Mouse (Mus musculus): ENCODE data around the gene Fbxl19. TPM values are rescaled to one million over a fixed set of nuclear protein-coding genes. Genes with fewer than 3 reads are reported as not detected.

Fbxl19 gene
- polyA plus RNA-seq, 1 experiment from 2014 or later = 1.1 TPM

DNA sequence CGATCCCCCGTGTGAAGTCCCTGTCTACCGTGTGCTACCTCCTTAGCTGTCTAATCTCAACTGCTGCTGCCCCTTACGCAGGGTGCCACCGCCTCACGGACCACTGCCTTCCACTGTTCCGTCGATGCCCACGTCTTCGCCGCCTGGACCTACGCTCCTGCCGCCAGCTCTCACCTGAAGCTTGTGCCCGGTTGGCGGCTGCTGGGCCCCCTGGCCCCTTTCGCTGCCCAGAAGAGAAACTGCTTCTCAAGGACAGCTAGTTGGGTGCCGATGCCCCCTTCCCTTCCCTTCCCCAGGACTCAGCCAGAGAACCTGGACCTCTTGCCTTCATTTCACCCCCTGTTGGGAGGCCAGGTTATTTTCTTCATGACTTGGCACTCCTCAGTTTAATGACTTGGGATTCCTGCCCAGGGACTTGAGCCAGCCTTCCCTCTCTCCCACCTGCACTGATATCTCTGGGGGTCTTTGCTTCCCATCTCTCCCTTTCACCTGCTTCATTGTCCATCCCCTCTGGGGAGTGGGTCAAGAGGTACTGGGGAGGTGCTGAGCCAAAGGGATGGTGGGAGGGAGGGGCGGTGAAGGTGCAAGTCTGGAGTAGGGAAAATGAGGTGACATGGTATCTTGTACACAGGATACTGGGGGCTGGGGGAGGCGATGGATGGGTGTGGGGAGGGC is 23.5 kb downstream of the Fbxl19 start:
- no peak overlapping the region for H3K27ac ChIP-seq (replicated peaks)
- DNase-seq (ENCODE audit: low spot score) (no peak), ATAC-seq (ENCODE audit: low FRiP score, low TSS enrichment) (no peak)
- no peaks in the 10 kb centered on the region for H3K27me3 ChIP-seq (ENCODE audit: control insufficient read depth, insufficient read depth, low read length)
- no peak overlapping the region for H3K9ac ChIP-seq (ENCODE audit: low read length)
- no peak for TF ChIP-seq EP300 (optimal IDR thresholded peaks at IDR 0.05)
- TF ChIP-seq CTCF (IDR thresholded peaks at IDR 0.05; ENCODE audit: low read depth) = no peak
- H3K4me2 ChIP-seq (replicated peaks; ENCODE audit: low read depth) = no peak overlapping the region
- no peak overlapping the region for H3K4me3 ChIP-seq (ENCODE audit: low read depth, low read length)
- 92% methylated on average over 19 of the region's 19 CpGs for WGBS
- H3K36me3 ChIP-seq (ENCODE audit: control insufficient read depth, insufficient read depth, low read length) = 0 out of 2 replicates have a peak, but pooled peaks cover 12% of the 10 kb centered on the region
- H3K4me1 ChIP-seq (replicated peaks; ENCODE audit: control insufficient read depth, insufficient read depth) = peaks cover 4% of the 10 kb centered on the region; the same call in 1 of the 2 replicates
- H3K9me3 ChIP-seq (ENCODE audit: control insufficient read depth, low read length) = no peaks in the 10 kb centered on the region

DNA sequence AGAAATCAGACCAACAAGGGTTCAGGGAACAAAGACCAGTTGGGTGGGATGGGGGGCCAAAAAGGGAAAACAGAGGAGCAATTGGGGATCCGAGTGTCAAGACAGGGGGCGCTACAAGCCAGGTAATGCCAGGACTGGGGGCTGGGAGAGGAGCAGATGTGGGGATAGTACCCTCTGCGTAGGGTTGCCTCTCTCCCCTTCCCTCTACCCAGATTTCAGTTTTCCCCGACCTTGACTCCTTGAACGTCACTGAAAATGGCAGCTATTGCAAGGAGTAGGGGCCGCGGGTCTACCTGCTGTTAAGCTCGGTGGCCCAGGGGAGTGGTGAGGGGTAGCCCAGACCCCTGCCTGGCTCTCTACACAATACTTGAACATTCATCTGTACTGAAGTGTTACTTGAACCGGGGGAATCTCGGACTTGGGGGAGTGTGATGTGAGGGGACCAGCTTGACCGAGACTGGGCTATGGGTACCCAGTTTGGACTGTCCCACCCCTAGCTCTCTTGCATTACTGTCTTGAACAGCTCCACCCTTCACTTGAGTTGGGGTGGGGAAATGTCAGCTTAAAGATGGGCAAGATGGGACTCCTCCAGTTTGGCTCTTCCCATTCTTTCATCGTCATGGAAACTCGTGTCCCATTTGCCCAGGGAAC is 24.1 kb downstream of the Fbxl19 start:
- no peak overlapping the region for H3K4me3 ChIP-seq (ENCODE audit: low read depth, low read length)
- H3K27me3 ChIP-seq (ENCODE audit: control insufficient read depth, insufficient read depth, low read length) = no peaks in the 10 kb centered on the region
- peak; percentile 28 for DNase-seq (ENCODE audit: low spot score)
- peak; percentile 56 for TF ChIP-seq CTCF (IDR thresholded peaks at IDR 0.05; ENCODE audit: low read depth)
- TF ChIP-seq EP300 (optimal IDR thresholded peaks at IDR 0.05) = no peak
- H3K27ac ChIP-seq (replicated peaks) = peak overlapping the region; percentile 49
- 0 out of 2 replicates have a peak, but pooled peaks cover 8% of the 10 kb centered on the region for H3K36me3 ChIP-seq (ENCODE audit: control insufficient read depth, insufficient read depth, low read length)
- 49% methylated on average over 13 of the region's 13 CpGs for WGBS
- H3K9me3 ChIP-seq (ENCODE audit: control insufficient read depth, low read length) = no peaks in the 10 kb centered on the region
- no peak overlapping the region for H3K4me2 ChIP-seq (replicated peaks; ENCODE audit: low read depth)
- no peak; the same call in 1 of the 2 replicates for ATAC-seq (ENCODE audit: low FRiP score, low TSS enrichment)
- peaks cover 4% of the 10 kb centered on the region; the same call in 1 of the 2 replicates for H3K4me1 ChIP-seq (replicated peaks; ENCODE audit: control insufficient read depth, insufficient read depth)
- H3K9ac ChIP-seq (ENCODE audit: low read length) = no peak overlapping the region

DNA sequence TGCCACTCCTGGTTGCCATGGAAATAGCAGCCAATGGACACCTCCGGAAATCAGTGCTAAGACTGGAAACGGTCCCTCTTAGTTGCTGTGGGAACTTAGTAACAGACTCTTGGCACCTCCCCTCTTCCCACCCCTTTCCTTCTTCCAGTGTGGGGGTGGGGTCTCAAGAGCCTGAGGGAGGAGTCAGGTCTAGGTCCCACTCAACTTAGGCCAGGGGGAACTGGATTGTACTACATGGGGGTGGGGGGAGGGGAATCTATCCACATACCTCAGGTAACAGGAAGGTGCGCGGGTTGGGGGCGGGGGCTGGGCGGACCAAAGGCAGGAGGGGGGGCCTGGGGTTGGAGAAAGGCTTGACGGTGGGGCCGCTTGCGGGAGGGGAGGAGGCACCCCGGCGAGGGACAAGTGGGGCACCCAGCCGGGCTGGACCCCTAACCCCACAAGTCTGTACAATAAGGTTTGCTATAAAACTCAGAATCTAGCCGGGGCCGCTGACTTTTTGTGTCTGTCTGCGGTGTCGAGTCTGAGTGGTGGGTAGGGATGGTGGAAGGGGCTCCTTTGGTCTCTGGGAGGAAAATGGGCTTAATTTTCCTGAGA is 24.8 kb downstream of the Fbxl19 start:
- Histone ChIP-seq H3K9me3 (ENCODE audit: control insufficient read depth, low read length) (no peaks in the 10 kb centered on the region), H3K4me2 (replicated peaks; ENCODE audit: low read depth) (peak overlapping the region; percentile 86), H3K4me1 (replicated peaks; ENCODE audit: control insufficient read depth, insufficient read depth) (peaks cover 4% of the 10 kb centered on the region; the same call in 1 of the 2 replicates), H3K36me3 (ENCODE audit: control insufficient read depth, insufficient read depth, low read length) (peaks cover 5% of the 10 kb centered on the region; the same call in 1 of the 2 replicates), H3K9ac (ENCODE audit: low read length) (peak overlapping the region; percentile 95), H3K27ac (replicated peaks) (peak overlapping the region; percentile 91), H3K4me3 (ENCODE audit: low read depth, low read length) (peak overlapping the region; percentile 74), H3K27me3 (ENCODE audit: control insufficient read depth, insufficient read depth, low read length) (no peaks in the 10 kb centered on the region)
- TF ChIP-seq EP300 (optimal IDR thresholded peaks at IDR 0.05) (no peak), CTCF (IDR thresholded peaks at IDR 0.05; ENCODE audit: low read depth) (no peak)
- ATAC-seq (ENCODE audit: low FRiP score, low TSS enrichment) (peak; percentile 89), DNase-seq (ENCODE audit: low spot score) (peak; percentile 90)
- 1% methylated on average over 16 of the region's 16 CpGs for WGBS

DNA sequence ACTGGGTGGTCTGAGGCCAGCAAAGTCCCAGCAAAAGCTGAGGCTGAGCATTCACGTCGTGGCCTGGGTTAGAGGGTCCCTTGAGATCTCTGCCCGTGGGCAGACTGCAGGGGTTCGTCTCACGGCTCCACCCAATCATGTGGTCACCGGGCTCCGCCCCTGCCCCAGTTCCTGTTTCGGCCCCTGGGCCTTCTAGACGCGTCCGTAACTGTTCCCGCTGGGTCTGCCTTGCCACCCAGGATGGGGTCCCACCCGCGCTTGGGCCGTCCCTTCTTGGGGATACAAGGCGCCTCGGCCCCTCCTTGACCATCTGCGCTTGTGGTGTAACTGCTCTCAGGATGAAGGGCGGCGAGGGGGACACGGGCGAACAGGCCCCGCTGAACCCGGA is 25.3 kb downstream of the Fbxl19 start, which contains the start of gene Orai3:
Orai3 (plus strand) TSS at position 165 of the 388 bp plus-strand sequence.
- Histone ChIP-seq H3K4me2 (replicated peaks; ENCODE audit: low read depth) (peak within 1 kb of the TSS; percentile 86), H3K27ac (replicated peaks) (peak within 1 kb of the TSS; percentile 91), H3K36me3 (ENCODE audit: control insufficient read depth, insufficient read depth, low read length) (peaks cover 3% of the 10 kb centered on the region; the same call in 1 of the 2 replicates), H3K9ac (ENCODE audit: low read length) (peak within 1 kb of the TSS; percentile 95), H3K4me3 (ENCODE audit: low read depth, low read length) (peak within 1 kb of the TSS; percentile 74), H3K9me3 (ENCODE audit: control insufficient read depth, low read length) (no peaks in the 10 kb centered on the region), H3K4me1 (replicated peaks; ENCODE audit: control insufficient read depth, insufficient read depth) (peaks cover 4% of the 10 kb centered on the region; the same call in 1 of the 2 replicates), H3K27me3 (ENCODE audit: control insufficient read depth, insufficient read depth, low read length) (no peaks in the 10 kb centered on the region)
- DNase-seq (ENCODE audit: low spot score) = peak; percentile 90
- WGBS = 1% methylated on average over 24 of the region's 24 CpGs
- no peak for TF ChIP-seq EP300 (optimal IDR thresholded peaks at IDR 0.05)
- no peak for TF ChIP-seq CTCF (IDR thresholded peaks at IDR 0.05; ENCODE audit: low read depth)
- peak; percentile 75 for ATAC-seq (ENCODE audit: low FRiP score, low TSS enrichment)

DNA sequence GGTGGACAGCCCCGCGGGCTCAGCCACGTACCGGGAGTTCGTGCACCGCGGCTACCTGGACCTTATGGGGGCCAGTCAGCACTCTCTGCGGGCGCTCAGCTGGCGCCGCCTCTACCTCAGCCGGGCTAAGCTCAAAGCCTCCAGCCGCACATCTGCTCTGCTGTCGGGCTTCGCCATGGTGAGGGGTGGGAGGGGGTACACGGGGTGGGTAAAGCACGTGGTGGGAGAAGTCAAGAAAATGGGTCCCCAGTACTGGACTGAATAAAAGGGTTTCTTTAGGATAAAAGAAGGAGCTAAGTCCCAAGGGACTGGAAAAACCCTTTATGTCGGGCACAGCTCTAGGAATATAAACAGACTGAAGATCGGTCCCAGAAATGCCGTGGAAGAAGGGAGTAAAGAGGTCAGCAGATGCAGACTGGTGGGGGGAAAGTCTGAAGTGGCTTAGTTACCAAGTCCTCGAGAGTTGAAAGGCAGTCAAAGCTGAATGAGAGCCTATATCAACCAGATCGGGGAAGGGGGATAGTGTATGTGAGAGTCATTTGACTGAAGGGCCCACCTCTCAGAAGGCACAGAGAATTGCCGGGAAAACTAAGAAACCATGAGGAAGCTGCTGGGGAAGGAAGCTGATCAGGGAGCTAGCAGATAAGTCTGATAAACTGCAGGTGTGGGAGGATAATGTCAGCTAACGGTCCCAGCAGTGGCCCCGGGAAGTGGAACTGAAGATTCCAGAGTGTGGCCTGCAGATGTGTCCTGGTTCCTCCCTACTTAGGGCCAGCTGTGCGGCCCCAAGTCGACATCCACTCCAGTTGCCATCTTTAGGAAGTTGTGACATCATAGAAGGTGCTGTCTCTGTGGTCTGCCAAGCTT is 25.9 kb downstream of the Fbxl19 start:
- H3K36me3 ChIP-seq (ENCODE audit: control insufficient read depth, insufficient read depth, low read length) = peaks cover 3% of the 10 kb centered on the region; the same call in 1 of the 2 replicates
- TF ChIP-seq CTCF (IDR thresholded peaks at IDR 0.05; ENCODE audit: low read depth) (no peak), EP300 (optimal IDR thresholded peaks at IDR 0.05) (no peak)
- ATAC-seq (ENCODE audit: low FRiP score, low TSS enrichment) (peak; percentile 16; the same call in 1 of the 2 replicates), DNase-seq (ENCODE audit: low spot score) (no peak)
- H3K4me2 ChIP-seq (replicated peaks; ENCODE audit: low read depth) = peak overlapping the region; percentile 86
- H3K4me1 ChIP-seq (replicated peaks; ENCODE audit: control insufficient read depth, insufficient read depth) = peaks cover 4% of the 10 kb centered on the region; the same call in 1 of the 2 replicates
- no peaks in the 10 kb centered on the region for H3K27me3 ChIP-seq (ENCODE audit: control insufficient read depth, insufficient read depth, low read length)
- peak overlapping the region; percentile 74 for H3K4me3 ChIP-seq (ENCODE audit: low read depth, low read length)
- WGBS = 3% methylated on average over 27 of the region's 27 CpGs
- H3K27ac ChIP-seq (replicated peaks) = peak overlapping the region; percentile 91
- peak overlapping the region; percentile 95 for H3K9ac ChIP-seq (ENCODE audit: low read length)
- no peaks in the 10 kb centered on the region for H3K9me3 ChIP-seq (ENCODE audit: control insufficient read depth, low read length)
